Mouse (Mus musculus): ENCODE measurements at regions not wholly inside any gene's neighbourhood (a gene's known extent, or its start where the extent isn't known, plus 50 kb on each side); places are given as distances from the start of the nearest gene placed in this dataset.

DNA sequence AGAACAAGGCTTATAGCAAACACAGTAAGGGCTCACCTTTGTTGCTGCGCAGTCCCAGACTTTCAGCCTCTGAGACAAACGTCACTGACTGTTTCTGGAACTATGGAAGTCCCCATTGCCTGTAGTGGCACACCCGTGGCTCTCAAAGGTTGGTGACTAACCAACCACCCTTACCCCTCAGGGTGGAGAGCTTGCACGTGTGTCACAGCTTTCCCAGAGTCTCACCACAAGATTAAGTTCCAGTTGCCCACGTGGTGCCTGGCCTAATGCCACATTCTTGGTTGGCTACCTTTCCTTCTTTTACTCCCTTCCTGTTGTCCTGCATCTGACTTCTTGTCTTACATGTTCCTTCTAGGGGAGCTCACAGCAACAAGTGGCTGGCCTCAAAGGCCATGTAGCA lies 151.6 kb upstream of the G2e3 start:
- TF ChIP-seq CTCF (IDR thresholded peaks at IDR 0.05; ENCODE audit: low read depth, low read length) (no peak), EP300 (IDR thresholded peaks at IDR 0.05; ENCODE audit: insufficient read depth, low read depth, low read length) (no peak)
